In genomic region chr2:59629829-59630228, GRCm38 (mm10) we compare ENCODE assay signal across 9 mouse cellular contexts. TPM values are rescaled to one million over a fixed set of nuclear protein-coding genes. Genes with fewer than 3 reads are reported as not detected.
DNase-seq lines count a peak whose midpoint lies in the region; ATAC-seq lines count a peak whose summit lies in the region.
"Had no signal": no experiment of that assay in that cellular context is flagged by ENCODE, and none has a peak within 500 bp of the region (broad histone marks: within the 10 kb centered on the region; RNA-seq: fewer than 3 reads in every experiment).

No protein-coding gene starts in this region.

- no peak for ATAC-seq in heart, embryonic 16.5 days (replicated peaks; ENCODE audit: extremely low read depth, insufficient read depth, low FRiP score)
- no peak for ATAC-seq in frontal cortex, adult (ENCODE audit: low TSS enrichment)

- H3K9me3 ChIP-seq in heart, embryonic 16.5 days (replicated peaks; ENCODE audit: control insufficient read depth, low read length), result peaks cover 1% of the 10 kb centered on the region; the same call in 1 of the 2 replicates
- peaks cover 2% of the 10 kb centered on the region; the same call in 1 of the 2 replicates for H3K9me3 ChIP-seq in midbrain, embryonic 10.5 days (replicated peaks)
- H3K9me3 ChIP-seq: neural tube, embryonic 13.5 days had no signal

- no peaks in the 10 kb centered on the region for H3K36me3 ChIP-seq in heart, embryonic 16.5 days (ENCODE audit: control insufficient read depth, insufficient read depth)
- no peaks in the 10 kb centered on the region for H3K36me3 ChIP-seq in midbrain, embryonic 10.5 days
- H3K36me3 ChIP-seq: neural tube, embryonic 13.5 days had no signal

- peaks cover 57% of the 10 kb centered on the region for H3K4me1 ChIP-seq in heart, embryonic 16.5 days (ENCODE audit: control insufficient read depth, insufficient read depth, low read length)
- H3K4me1 ChIP-seq in midbrain, embryonic 10.5 days, result peaks cover 19% of the 10 kb centered on the region

- peak; percentile 9 for DNase-seq in thymus, postnatal 14 days
- DNase-seq in thymus, postnatal 4 days, result no peak
- DNase-seq in NIH3T3 (ENCODE audit: low read depth), result peak; percentile 32
- DNase-seq in midbrain, embryonic 10.5 days (ENCODE audit: low spot score), result no peak
- no peak for DNase-seq in left cerebral cortex, postnatal 14 days (ENCODE audit: low spot score in 2 of 2)
- DNase-seq: lung, postnatal 4 days had no signal

- 61% methylated on average over 4 of the region's 4 CpGs for WGBS in heart, embryonic 16.5 days
- whole genome bisulfite sequencing in midbrain, embryonic 10.5 days, result 85% methylated on average over 4 of the region's 4 CpGs

- H3K9ac ChIP-seq in heart, embryonic 16.5 days (ENCODE audit: low read length), result no peak overlapping the region
- H3K9ac ChIP-seq: neural tube, embryonic 13.5 days had no signal

- intact Hi-C loops in left cerebral cortex, postnatal 14 days (cut with DNase I), result no loop called here

- H3K4me3 ChIP-seq in heart, embryonic 16.5 days (ENCODE audit: low read length), result no peak overlapping the region
- H3K4me3 ChIP-seq in midbrain, embryonic 10.5 days, result no peak overlapping the region
- H3K4me3 ChIP-seq: neural tube, embryonic 13.5 days had no signal

- peak overlapping the region; percentile 61; the same call in 1 of the 2 replicates for H3K27ac ChIP-seq in heart, embryonic 16.5 days (ENCODE audit: low read length)
- H3K27ac ChIP-seq in midbrain, embryonic 10.5 days (replicated peaks), result no peak overlapping the region
- H3K27ac ChIP-seq: neural tube, embryonic 13.5 days had no signal

- H3K4me2 ChIP-seq in heart, embryonic 16.5 days (ENCODE audit: low read depth, low read length), result no peak overlapping the region
- H3K4me2 ChIP-seq: neural tube, embryonic 13.5 days had no signal

- no peaks in the 10 kb centered on the region for H3K27me3 ChIP-seq in heart, embryonic 16.5 days (ENCODE audit: control insufficient read depth, insufficient read depth, low read length)
- no peaks in the 10 kb centered on the region for H3K27me3 ChIP-seq in midbrain, embryonic 10.5 days (ENCODE audit: low read depth, poor library complexity, severe bottlenecking)
- H3K27me3 ChIP-seq: neural tube, embryonic 13.5 days had no signal

RNA-seq across cellular contexts. Expression of gene Tanc1, which starts 18.0 kb away (rescaled TPM):
- 27.3 and 29.1 TPM in 2 replicates for polyA plus RNA-seq in heart, embryonic 16.5 days (2015; fragmentation: Nextera tagmentation; extraction: Ambion mirVana)
- 11.9 and 12.0 TPM in 2 replicates for polyA plus RNA-seq in midbrain, embryonic 10.5 days (2016; fragmentation: Nextera tagmentation; extraction: Ambion mirVana)
- 10 to 100 TPM; 13.0 to 14.9 TPM for total RNA-seq in left cerebral cortex, postnatal 14 days (2021)

Comparison
In these comparisons a context has a peak if more than half of its experiments do, and no peak if none do; other contexts are left out.
1. DNase-seq: peak in thymus, postnatal 14 days (single experiment) and NIH3T3 (single experiment); none in thymus, postnatal 4 days (single experiment), midbrain, embryonic 10.5 days (single experiment) and left cerebral cortex, postnatal 14 days (0 of 2).